In genomic region chrX:43429982-43430531, GRCm38 (mm10) we compare ENCODE assay signal across 9 mouse cellular contexts. TPM values are rescaled to one million over a fixed set of nuclear protein-coding genes. Genes with fewer than 3 reads are reported as not detected.
DNase-seq lines count a peak whose midpoint lies in the region; ATAC-seq lines count a peak whose summit lies in the region.
"Had no signal": no experiment of that assay in that cellular context is flagged by ENCODE, and none has a peak within 500 bp of the region (broad histone marks: within the 10 kb centered on the region; RNA-seq: fewer than 3 reads in every experiment).

No protein-coding gene starts in this region.

- no peaks in the 10 kb centered on the region for H3K4me1 ChIP-seq in heart, embryonic 11.5 days (ENCODE audit: control insufficient read depth, insufficient read depth, low read length)
- no peaks in the 10 kb centered on the region for H3K4me1 ChIP-seq in neural tube, embryonic 15.5 days

- no peak for DNase-seq in heart, postnatal 4 days
- peak; percentile 42 for DNase-seq in cerebellum, adult 8-10 months
- peak; percentile 10 to 17 for DNase-seq in left cerebral cortex, adult 8-10 months (ENCODE audit: low spot score in 2 of 2)
- DNase-seq in kidney, postnatal 25 days: no peak

- H3K36me3 ChIP-seq in heart, embryonic 11.5 days (ENCODE audit: control insufficient read depth, insufficient read depth, low read length): no peaks in the 10 kb centered on the region
- H3K36me3 ChIP-seq in neural tube, embryonic 15.5 days: no peaks in the 10 kb centered on the region

- H3K9ac ChIP-seq in heart, embryonic 11.5 days (ENCODE audit: low read depth, low read length): no peak overlapping the region
- H3K9ac ChIP-seq in neural tube, embryonic 15.5 days (replicated peaks): peak overlapping the region; percentile 42

- WGBS in heart, embryonic 11.5 days (ENCODE audit: insufficient replicate concordance): 15% methylated on average over 25 of the region's 25 CpGs
- WGBS in neural tube, embryonic 15.5 days: 24% methylated on average over 25 of the region's 25 CpGs

- H3K27ac ChIP-seq in heart, embryonic 11.5 days (ENCODE audit: low read depth, low read length): no peak overlapping the region
- H3K27ac ChIP-seq in neural tube, embryonic 15.5 days (replicated peaks): peak overlapping the region; percentile 82

- peak overlapping the region; percentile 68 for H3K4me2 ChIP-seq in heart, embryonic 11.5 days
- H3K4me2 ChIP-seq in neural tube, embryonic 15.5 days: peak overlapping the region; percentile 65

- H3K9me3 ChIP-seq in heart, embryonic 11.5 days (replicated peaks; ENCODE audit: control insufficient read depth, low read length): no peaks in the 10 kb centered on the region
- H3K9me3 ChIP-seq in neural tube, embryonic 15.5 days (replicated peaks): no peaks in the 10 kb centered on the region

- peak overlapping the region; percentile 35 for H3K4me3 ChIP-seq in heart, embryonic 11.5 days (ENCODE audit: low read depth, low read length)
- H3K4me3 ChIP-seq in neural tube, embryonic 15.5 days (replicated peaks): peak overlapping the region; percentile 47

- H3K27me3 ChIP-seq in heart, embryonic 11.5 days (ENCODE audit: control insufficient read depth, insufficient read depth, low read length): peaks cover 16% of the 10 kb centered on the region
- no peaks in the 10 kb centered on the region for H3K27me3 ChIP-seq in neural tube, embryonic 15.5 days (replicated peaks)

- no peak for ATAC-seq in heart, embryonic 11.5 days (replicated peaks; ENCODE audit: insufficient number of reproducible peaks, low FRiP score, low TSS enrichment)
- ATAC-seq in frontal cortex, adult (ENCODE audit: low TSS enrichment): peak; percentile 58
- peak; percentile 57 for ATAC-seq in neural tube, embryonic 15.5 days (ENCODE audit: low FRiP score)
- no peak for ATAC-seq in megakaryocyte-erythroid progenitor cell, adult 5-6 weeks (replicated peaks; ENCODE audit: low FRiP score, low TSS enrichment, poor library complexity, severe bottlenecking)

RNA-seq across cellular contexts. Expression of gene Tenm1, which starts 1.1 kb away (rescaled TPM):
- polyA plus RNA-seq in heart, embryonic 11.5 days (2014; fragmentation: Nextera tagmentation; extraction: Ambion mirVana): 0.04 TPM in 1 of 2 replicates, not detected in the other
- total RNA-seq in heart, postnatal 4 days (2021): not detected
- total RNA-seq in left cerebral cortex, adult 8-10 months (2022): 10 to 100 TPM; 37.8 to 41.6 (median 38.5) TPM
- 25.8 and 31.2 TPM in 2 replicates for polyA plus RNA-seq in neural tube, embryonic 15.5 days (2015; fragmentation: Nextera tagmentation; extraction: Ambion mirVana)
- not detected in 2 replicates for total RNA-seq in megakaryocyte-erythroid progenitor cell, adult 5-6 weeks (2014; fragmentation: Nextera tagmentation)
- not detected in 2 replicates for total RNA-seq in megakaryocyte-erythroid progenitor cell, adult 5-6 weeks (2017)
- total RNA-seq: common myeloid progenitor, adult 5-6 weeks had no signal

Comparison
In these comparisons a context has a peak if more than half of its experiments do, and no peak if none do; other contexts are left out.
1. ATAC-seq: peak in frontal cortex, adult (single experiment) and neural tube, embryonic 15.5 days (single experiment); none in heart, embryonic 11.5 days (single experiment) and megakaryocyte-erythroid progenitor cell, adult 5-6 weeks (single experiment).
2. DNase-seq: peak in cerebellum, adult 8-10 months (single experiment) and left cerebral cortex, adult 8-10 months (2 of 2); none in heart, postnatal 4 days (single experiment) and kidney, postnatal 25 days (0 of 2).
3. RNA of gene Tenm1, which starts 1.1 kb away (total RNA-seq): 37.8 to 41.6 TPM in left cerebral cortex, adult 8-10 months; not detected in heart, postnatal 4 days and not detected in megakaryocyte-erythroid progenitor cell, adult 5-6 weeks; every median in the first group is over 10 times any median in the second.